Comparison of ENCODE assay signal across 28 mouse cellular contexts in genomic region chr3:79967346-79967745, GRCm38 (mm10).
DNase-seq lines count a peak whose midpoint lies in the region; ATAC-seq lines count a peak whose summit lies in the region.
"Had no signal": no experiment of that assay in that cellular context is flagged by ENCODE, and none has a peak within 500 bp of the region (broad histone marks: within the 10 kb centered on the region; RNA-seq: fewer than 3 reads in every experiment).

No protein-coding gene starts in this region.

- intact Hi-C loops in left cerebral cortex, postnatal 25 days (cut with DNase I): no loop called here

- no peak for DNase-seq in heart, embryonic 10.5 days (ENCODE audit: low spot score)
- DNase-seq in heart, adult 9 months (ENCODE audit: low spot score in 2 of 2): no peak
- DNase-seq in heart, adult 8-10 months (ENCODE audit: low spot score): no peak
- peak; percentile 37 for DNase-seq in ES-CJ7 (ENCODE audit: low read depth, low spot score)
- DNase-seq in Muller cell, postnatal 12 days (ENCODE audit: inconsistent ontology term): peak; percentile 62
- DNase-seq in left cerebral cortex, adult 18-20 months (ENCODE audit: low spot score in 2 of 2): no peak
- DNase-seq in left cerebral cortex, postnatal 25 days (ENCODE audit: low spot score in 2 of 2): no peak
- DNase-seq: adrenal gland, postnatal 25 days; cerebellum, adult 11-12 months; cerebellum, postnatal 10 days; kidney, adult 2 months; layer of hippocampus, postnatal 36 days; liver; lung, adult 2 months; right cerebral cortex, postnatal 25 days; thymus, adult 18-20 months; thymus, postnatal 25 days had no signal

- H3K36me3 ChIP-seq in heart, embryonic 10.5 days: no peaks in the 10 kb centered on the region
- H3K36me3 ChIP-seq in heart, embryonic 15.5 days: no peaks in the 10 kb centered on the region
- H3K36me3 ChIP-seq: embryonic facial prominence, embryonic 13.5 days; forebrain, embryonic 10.5 days; forebrain, embryonic 15.5 days; intestine, embryonic 15.5 days; stomach, embryonic 15.5 days had no signal

- H3K4me2 ChIP-seq in heart, embryonic 15.5 days: no peak overlapping the region
- H3K4me2 ChIP-seq: embryonic facial prominence, embryonic 13.5 days; forebrain, embryonic 15.5 days; intestine, embryonic 15.5 days; midbrain, embryonic 11.5 days; stomach, embryonic 15.5 days had no signal

- H3K27ac ChIP-seq in heart, embryonic 10.5 days: peak overlapping the region; percentile 73
- peak overlapping the region; percentile 41 for H3K27ac ChIP-seq in heart, embryonic 15.5 days
- H3K27ac ChIP-seq: embryonic facial prominence, embryonic 13.5 days; forebrain, embryonic 10.5 days; forebrain, embryonic 15.5 days; hindbrain, postnatal 0 days; intestine, embryonic 15.5 days; kidney, postnatal 0 days; liver, embryonic 14.5 days; stomach, embryonic 15.5 days had no signal

- peaks cover 27% of the 10 kb centered on the region for H3K4me1 ChIP-seq in heart, embryonic 10.5 days
- peaks cover 18% of the 10 kb centered on the region for H3K4me1 ChIP-seq in heart, embryonic 15.5 days (replicated peaks)
- H3K4me1 ChIP-seq: embryonic facial prominence, embryonic 13.5 days; forebrain, embryonic 15.5 days; intestine, embryonic 15.5 days; stomach, embryonic 15.5 days had no signal

- no peak overlapping the region for H3K4me3 ChIP-seq in heart, embryonic 10.5 days
- H3K4me3 ChIP-seq in heart, embryonic 15.5 days: no peak overlapping the region
- H3K4me3 ChIP-seq: embryonic facial prominence, embryonic 13.5 days; forebrain, embryonic 10.5 days; forebrain, embryonic 15.5 days; intestine, embryonic 15.5 days; stomach, embryonic 15.5 days had no signal

- 11% methylated on average over 1 of the region's 1 CpGs for WGBS in heart, embryonic 10.5 days
- WGBS in heart, embryonic 15.5 days: 14% methylated on average over 1 of the region's 1 CpGs

- no peaks in the 10 kb centered on the region for H3K9me3 ChIP-seq in heart, embryonic 10.5 days
- no peaks in the 10 kb centered on the region for H3K9me3 ChIP-seq in heart, embryonic 15.5 days (replicated peaks)
- H3K9me3 ChIP-seq: embryonic facial prominence, embryonic 13.5 days; forebrain, embryonic 10.5 days; forebrain, embryonic 15.5 days; intestine, embryonic 15.5 days; stomach, embryonic 15.5 days had no signal

- H3K27me3 ChIP-seq in heart, embryonic 10.5 days (ENCODE audit: insufficient read depth, poor library complexity, severe bottlenecking): no peaks in the 10 kb centered on the region
- no peaks in the 10 kb centered on the region for H3K27me3 ChIP-seq in heart, embryonic 15.5 days
- H3K27me3 ChIP-seq: embryonic facial prominence, embryonic 13.5 days; forebrain, embryonic 15.5 days; intestine, embryonic 15.5 days; stomach, embryonic 15.5 days had no signal

- ATAC-seq in heart, embryonic 15.5 days (replicated peaks; ENCODE audit: insufficient number of reproducible peaks, insufficient read depth, low FRiP score, low read depth): no peak
- ATAC-seq: forebrain, embryonic 15.5 days; hindbrain, postnatal 0 days; intestine, embryonic 15.5 days; midbrain, embryonic 16.5 days had no signal

- H3K9ac ChIP-seq in heart, embryonic 15.5 days: no peak overlapping the region
- H3K9ac ChIP-seq: embryonic facial prominence, embryonic 13.5 days; forebrain, embryonic 15.5 days; intestine, embryonic 15.5 days; liver, embryonic 14.5 days; stomach, embryonic 15.5 days had no signal

Comparison
In these comparisons a context has a peak if more than half of its experiments do, and no peak if none do; other contexts are left out.
1. DNase-seq: peak in ES-CJ7 (single experiment) and Muller cell, postnatal 12 days (single experiment); none in heart, embryonic 10.5 days (single experiment), heart, adult 9 months (0 of 2), heart, adult 8-10 months (single experiment), left cerebral cortex, adult 18-20 months (0 of 2) and left cerebral cortex, postnatal 25 days (0 of 2).